Mouse (Mus musculus) lung, embryonic 14.5 days (tissue): ENCODE measurements around the gene Smcr8. TPM values are rescaled to one million over a fixed set of nuclear protein-coding genes. Genes with fewer than 3 reads are reported as not detected.
A peak's percentile ranks its signal among the peaks of the same experiment; 100 is the strongest.

ENCODE experiments used
- ATAC-seq: fragments of 200-750 bp; cut with Nextera tagmentation; 2 replicates; pipeline ENCODE4 v1.8.0; 2017; ENCODE audit warnings: mild to moderate bottlenecking, moderate TSS enrichment, moderate library complexity; ENCODE audit not compliant: insufficient read depth
- DNase-seq: peaks from one replicate; pipeline ENCODE4 v3.0.0-alpha.2; 2015
- H3K27ac ChIP-seq: fragments of 300-500 bp; sonication (generic); 2 replicates; pipeline ENCODE4 v1.5.1; 2014; ENCODE audit warnings: low read depth, mild to moderate bottlenecking, moderate library complexity
- H3K27me3 ChIP-seq: fragments of 300-500 bp; sonication (generic); 2 replicates; pipeline ENCODE4 v1.6.1; 2014; ENCODE audit warnings: low read length, control low read depth; ENCODE audit not compliant: insufficient read depth
- H3K36me3 ChIP-seq: fragments of 300-500 bp; sonication (generic); 2 replicates; pipeline ENCODE4 v1.6.1; 2014; ENCODE audit warnings: control low read depth; ENCODE audit not compliant: insufficient read depth
- H3K4me1 ChIP-seq: fragments of 300-500 bp; sonication (generic); 2 replicates; pipeline ENCODE4 v1.6.1; 2014; ENCODE audit warnings: antibody characterized with exemption, control low read depth; ENCODE audit not compliant: insufficient read depth
- H3K4me2 ChIP-seq: fragments of 300-500 bp; sonication (generic); 2 replicates; pipeline ENCODE4 v1.6.1; 2014; ENCODE audit warnings: mild to moderate bottlenecking
- H3K4me3 ChIP-seq: fragments of 300-500 bp; sonication (generic); 2 replicates; pipeline ENCODE4 v1.5.1; 2014; ENCODE audit warnings: low read depth, low read length
- H3K9ac ChIP-seq: fragments of 300-500 bp; sonication (generic); 2 replicates; pipeline ENCODE4 v1.6.1; 2014
- H3K9me3 ChIP-seq: fragments of 300-500 bp; sonication (generic); 2 replicates; pipeline ENCODE4 v1.6.1; 2016; ENCODE audit warnings: low read depth, low read length, control low read depth
- CTCF ChIP-seq: IDR thresholded peaks from 2 replicates; pipeline ENCODE4 v1.5.1; 2016; ENCODE audit warnings: antibody characterized with exemption, low read depth
- WGBS: fragments of 180-500 bp; shearing (Covaris S2); extraction: QIAGEN DNeasy Blood & Tissue Kit; methylation state at CpG from one replicate; pipeline ENCODE4 v1.1.7; 2014; 5-methylcytosine and 5-hydroxymethylcytosine counted together
- polyA plus RNA-seq: library from polyadenylated mRNA; unstranded; fragments of >200 nt; fragmentation: Nextera tagmentation; extraction: Ambion mirVana; gene quantifications from 2 replicates; pipeline ENCODE4 v1.2.1, GENCODE M21; 2014

Gene Smcr8
- polyA plus RNA-seq, 1 experiment from 2014 or later = 8.3 TPM

GRCm38 (mm10) chr11:60784179-60784922, 7.0 kb downstream of the Smcr8 start:
- H3K9ac ChIP-seq = no peak overlapping the region
- DNase-seq (no peak), ATAC-seq (no peak)
- no peaks in the 10 kb centered on the region for H3K9me3 ChIP-seq
- H3K36me3 ChIP-seq = peaks cover 83% of the 10 kb centered on the region
- no peak for TF ChIP-seq CTCF
- no peak overlapping the region for H3K4me2 ChIP-seq
- H3K27ac ChIP-seq = no peak overlapping the region
- H3K4me1 ChIP-seq = peaks cover 21% of the 10 kb centered on the region
- 88% methylated on average over 8 of the region's 8 CpGs for WGBS
- H3K27me3 ChIP-seq = no peaks in the 10 kb centered on the region
- no peak overlapping the region for H3K4me3 ChIP-seq

- H3K4me2 ChIP-seq = no peak overlapping the region
- no peaks in the 10 kb centered on the region for H3K9me3 ChIP-seq
- ATAC-seq (no peak), DNase-seq (no peak)
- no peak overlapping the region for H3K27ac ChIP-seq
- H3K9ac ChIP-seq = no peak overlapping the region
- H3K4me3 ChIP-seq = no peak overlapping the region
- H3K4me1 ChIP-seq = no peaks in the 10 kb centered on the region
- H3K36me3 ChIP-seq = peaks cover 83% of the 10 kb centered on the region
- WGBS = 76% methylated on average over 1 of the region's 1 CpGs
- no peaks in the 10 kb centered on the region for H3K27me3 ChIP-seq
- no peak for TF ChIP-seq CTCF
Measured at GRCm38 (mm10) chr11:60787595-60787994, 10.3 kb downstream of the Smcr8 start.

- Histone ChIP-seq H3K4me3 (no peak overlapping the region), H3K9me3 (no peaks in the 10 kb centered on the region), H3K27me3 (no peaks in the 10 kb centered on the region), H3K9ac (no peak overlapping the region), H3K36me3 (peaks cover 83% of the 10 kb centered on the region), H3K4me1 (no peaks in the 10 kb centered on the region), H3K27ac (no peak overlapping the region), H3K4me2 (no peak overlapping the region)
- ATAC-seq = no peak
- 80% methylated on average over 2 of the region's 2 CpGs for WGBS
- TF ChIP-seq CTCF = no peak
- DNase-seq = no peak
Measured at GRCm38 (mm10) chr11:60790472-60790871, 13.1 kb downstream of the Smcr8 start.

- Histone ChIP-seq H3K27me3 (no peaks in the 10 kb centered on the region), H3K36me3 (peaks cover 73% of the 10 kb centered on the region), H3K4me3 (no peak overlapping the region), H3K4me1 (no peaks in the 10 kb centered on the region), H3K9ac (no peak overlapping the region), H3K9me3 (no peaks in the 10 kb centered on the region), H3K4me2 (no peak overlapping the region), H3K27ac (no peak overlapping the region)
- DNase-seq (no peak), ATAC-seq (no peak)
- TF ChIP-seq CTCF = no peak
- 87% methylated on average over 11 of the region's 11 CpGs for WGBS
Measured at GRCm38 (mm10) chr11:60796342-60796741, 19.0 kb downstream of the Smcr8 start.

GRCm38 (mm10) chr11:60799977-60800376, 22.7 kb downstream of the Smcr8 start:
- H3K4me2 ChIP-seq = no peak overlapping the region
- DNase-seq (no peak), ATAC-seq (no peak)
- H3K27ac ChIP-seq = no peak overlapping the region
- H3K9me3 ChIP-seq = no peaks in the 10 kb centered on the region
- H3K9ac ChIP-seq = no peak overlapping the region
- H3K36me3 ChIP-seq = peaks cover 63% of the 10 kb centered on the region
- 83% methylated on average over 4 of the region's 4 CpGs for WGBS
- no peaks in the 10 kb centered on the region for H3K27me3 ChIP-seq
- no peak for TF ChIP-seq CTCF
- H3K4me1 ChIP-seq = no peaks in the 10 kb centered on the region
- no peak overlapping the region for H3K4me3 ChIP-seq

- WGBS = 93% methylated on average over 1 of the region's 1 CpGs
- H3K4me1 ChIP-seq = no peaks in the 10 kb centered on the region
- no peaks in the 10 kb centered on the region for H3K9me3 ChIP-seq
- H3K36me3 ChIP-seq = peaks cover 58% of the 10 kb centered on the region
- no peak overlapping the region for H3K4me2 ChIP-seq
- H3K9ac ChIP-seq = no peak overlapping the region
- DNase-seq (no peak), ATAC-seq (no peak)
- H3K4me3 ChIP-seq = no peak overlapping the region
- no peaks in the 10 kb centered on the region for H3K27me3 ChIP-seq
- H3K27ac ChIP-seq = no peak overlapping the region
- TF ChIP-seq CTCF = no peak
Measured at GRCm38 (mm10) chr11:60800892-60801291, 23.6 kb downstream of the Smcr8 start.

GRCm38 (mm10) chr11:60808286-60809070, 31.2 kb downstream of the Smcr8 start:
- Histone ChIP-seq H3K4me3 (no peak overlapping the region), H3K9me3 (no peaks in the 10 kb centered on the region), H3K36me3 (peaks cover 6% of the 10 kb centered on the region; the same call in 1 of the 2 replicates), H3K27me3 (no peaks in the 10 kb centered on the region), H3K4me2 (peak overlapping the region; percentile 87), H3K4me1 (peaks cover 5% of the 10 kb centered on the region; the same call in 1 of the 2 replicates), H3K9ac (0 out of 2 replicates have a peak overlapping the region, but pooled peaks have one; percentile 10), H3K27ac (peak overlapping the region; percentile 31; the same call in 1 of the 2 replicates)
- 50% methylated on average over 4 of the region's 4 CpGs for WGBS
- ATAC-seq (no peak), DNase-seq (peak; percentile 88)
- no peak for TF ChIP-seq CTCF
